16 mouse cellular contexts compared by ENCODE assay signal in genomic region chr7:133047287-133047686, GRCm38 (mm10).
DNase-seq lines count a peak whose midpoint lies in the region; ATAC-seq and TF ChIP-seq lines count a peak whose summit lies in the region.
"Had no signal": no experiment of that assay in that cellular context is flagged by ENCODE, and none has a peak within 500 bp of the region (broad histone marks: within the 10 kb centered on the region; RNA-seq: fewer than 3 reads in every experiment).

No protein-coding gene starts in this region.

- H3K36me3 ChIP-seq in kidney, adult 2 months (ENCODE audit: control insufficient read depth, insufficient read depth, low read length), result no peaks in the 10 kb centered on the region
- peaks cover 6% of the 10 kb centered on the region; the same call in 1 of the 2 replicates for H3K36me3 ChIP-seq in kidney, embryonic 16.5 days (ENCODE audit: insufficient read depth, low read length)
- H3K36me3 ChIP-seq in forebrain, embryonic 12.5 days (replicated peaks), result peaks cover 3% of the 10 kb centered on the region; the same call in 1 of the 2 replicates
- H3K36me3 ChIP-seq: limb, embryonic 15.5 days had no signal

- H3K27me3 ChIP-seq in kidney, adult 2 months (replicated peaks; ENCODE audit: control insufficient read depth, insufficient read depth, low read length), result no peaks in the 10 kb centered on the region
- no peaks in the 10 kb centered on the region for H3K27me3 ChIP-seq in kidney, embryonic 16.5 days (ENCODE audit: insufficient read depth, low read length)
- no peaks in the 10 kb centered on the region for H3K27me3 ChIP-seq in forebrain, embryonic 12.5 days
- H3K27me3 ChIP-seq: embryonic facial prominence, embryonic 12.5 days; forebrain, embryonic 13.5 days; limb, embryonic 15.5 days; Patski had no signal

- 58% methylated on average over 4 of the region's 4 CpGs for WGBS in kidney, adult 2 months
- 80% methylated on average over 4 of the region's 4 CpGs for WGBS in kidney, embryonic 16.5 days
- WGBS in forebrain, embryonic 12.5 days, result 91% methylated on average over 4 of the region's 4 CpGs

- no peak for ATAC-seq in kidney, embryonic 16.5 days (ENCODE audit: low FRiP score, low TSS enrichment)
- ATAC-seq in forebrain, embryonic 12.5 days (ENCODE audit: low FRiP score), result no peak
- ATAC-seq: forebrain, embryonic 13.5 days; inflammation-experienced regulatory T-cells, adult 6 months; Patski had no signal

- peak; percentile 52 for DNase-seq in kidney, adult 2 months
- DNase-seq in heart, postnatal 25 days (ENCODE audit: low spot score), result peak; percentile 49
- peak; percentile 83 for DNase-seq in lung, postnatal 36 days
- no peak for DNase-seq in T-cell, adult 2 months (ENCODE audit: low spot score)
- no peak for DNase-seq in thymus, postnatal 4 days
- DNase-seq: adrenal gland, postnatal 10 days; cerebellum, adult 9-11 months; thymus, adult 2 months had no signal

- no peaks in the 10 kb centered on the region for H3K9me3 ChIP-seq in kidney, embryonic 16.5 days (ENCODE audit: low read length)
- H3K9me3 ChIP-seq in forebrain, embryonic 12.5 days, result no peaks in the 10 kb centered on the region
- H3K9me3 ChIP-seq: embryonic facial prominence, embryonic 12.5 days; forebrain, embryonic 13.5 days; limb, embryonic 15.5 days had no signal

- intact Hi-C loops in heart, postnatal 25 days (cut with DNase I), result no loop called here

- no peak overlapping the region for H3K27ac ChIP-seq in kidney, adult 2 months (ENCODE audit: insufficient read depth, low read depth, low read length)
- no peak overlapping the region for H3K27ac ChIP-seq in kidney, embryonic 16.5 days (ENCODE audit: low read length)
- peak overlapping the region; percentile 85 for H3K27ac ChIP-seq in bone marrow macrophage, adult 2 months (ENCODE audit: insufficient read depth, low read depth, low read length)
- H3K27ac ChIP-seq in forebrain, embryonic 12.5 days, result no peak overlapping the region
- H3K27ac ChIP-seq: embryonic facial prominence, embryonic 12.5 days; forebrain, embryonic 13.5 days; limb, embryonic 15.5 days had no signal

- no peak overlapping the region for H3K9ac ChIP-seq in kidney, embryonic 16.5 days (replicated peaks; ENCODE audit: low read length)
- no peak overlapping the region for H3K9ac ChIP-seq in forebrain, embryonic 12.5 days
- H3K9ac ChIP-seq: embryonic facial prominence, embryonic 12.5 days; forebrain, embryonic 13.5 days; limb, embryonic 15.5 days had no signal

- no peak overlapping the region for H3K4me3 ChIP-seq in kidney, adult 2 months (ENCODE audit: insufficient read depth, low read depth, low read length)
- no peak overlapping the region for H3K4me3 ChIP-seq in kidney, embryonic 16.5 days (ENCODE audit: low read length)
- H3K4me3 ChIP-seq in bone marrow macrophage, adult 2 months (ENCODE audit: insufficient read depth, low read length), result peak overlapping the region; percentile 20; the same call in 1 of the 2 replicates
- no peak overlapping the region for H3K4me3 ChIP-seq in forebrain, embryonic 12.5 days (replicated peaks)
- H3K4me3 ChIP-seq: embryonic facial prominence, embryonic 12.5 days; forebrain, embryonic 13.5 days; limb, embryonic 15.5 days had no signal

- H3K4me1 ChIP-seq in kidney, adult 2 months (ENCODE audit: control insufficient read depth, insufficient read depth, low read length), result peaks cover 34% of the 10 kb centered on the region
- peaks cover 80% of the 10 kb centered on the region for H3K4me1 ChIP-seq in kidney, embryonic 16.5 days (ENCODE audit: insufficient read depth, low read length)
- H3K4me1 ChIP-seq in bone marrow macrophage, adult 2 months (ENCODE audit: control insufficient read depth, insufficient read depth, low read length), result peaks cover 57% of the 10 kb centered on the region
- H3K4me1 ChIP-seq in forebrain, embryonic 12.5 days, result peaks cover 3% of the 10 kb centered on the region; the same call in 1 of the 2 replicates

- TF ChIP-seq CTCF in kidney, adult 2 months (conservative IDR thresholded peaks at IDR 0.05; ENCODE audit: insufficient read depth, insufficient read length, low read depth, low read length), result peak; percentile 30; the same call in 1 of the 2 replicates
- peak; percentile 39 for TF ChIP-seq CTCF in bone marrow macrophage, adult 2 months (IDR thresholded peaks at IDR 0.05; ENCODE audit: low read depth, low read length)

- H3K4me2 ChIP-seq in kidney, embryonic 16.5 days (replicated peaks; ENCODE audit: low read depth, low read length), result no peak overlapping the region
- no peak overlapping the region for H3K4me2 ChIP-seq in forebrain, embryonic 12.5 days
- H3K4me2 ChIP-seq: embryonic facial prominence, embryonic 12.5 days; forebrain, embryonic 13.5 days; limb, embryonic 15.5 days had no signal

- no peak for TF ChIP-seq POLR2A in kidney, adult 2 months (IDR thresholded peaks at IDR 0.05; ENCODE audit: low read depth, low read length)
- TF ChIP-seq POLR2A in bone marrow macrophage, adult 2 months (IDR thresholded peaks at IDR 0.05; ENCODE audit: borderline replicate concordance, low read depth, low read length), result no peak

Comparison
In these comparisons a context has a peak if more than half of its experiments do, and no peak if none do; other contexts are left out.
1. DNase-seq: peak in kidney, adult 2 months (single experiment), heart, postnatal 25 days (single experiment) and lung, postnatal 36 days (single experiment); none in T-cell, adult 2 months (single experiment) and thymus, postnatal 4 days (single experiment).